Mouse (Mus musculus) embryonic facial prominence, embryonic 13.5 days (tissue): ENCODE results near the gene Rpl39l. TPM values are rescaled to one million over a fixed set of nuclear protein-coding genes. Genes with fewer than 3 reads are reported as not detected.
"Not testable (repeated sequence)": the region's sequence is repeated elsewhere in the genome, so short reads cannot be mapped to it uniquely, and the experiment has no call there.

Source experiments
- ATAC-seq: fragments of 200-750 bp; cut with Nextera tagmentation; 2 replicates; pipeline ENCODE4 v1.8.0; 2017; ENCODE audit warnings: low read depth; ENCODE audit not compliant: insufficient number of reproducible peaks, insufficient read depth, low FRiP score, low TSS enrichment
- H3K27ac ChIP-seq: fragments of 300-500 bp; sonication (generic); 2 replicates; pipeline ENCODE4 v1.5.1; 2015; ENCODE audit warnings: moderate library complexity, mild to moderate bottlenecking, inconsistent platforms
- H3K27me3 ChIP-seq: fragments of 300-500 bp; sonication (generic); 2 replicates; pipeline ENCODE4 v1.6.1; 2015; ENCODE audit warnings: mild to moderate bottlenecking, inconsistent platforms
- H3K36me3 ChIP-seq: fragments of 300-500 bp; sonication (generic); 2 replicates; pipeline ENCODE4 v1.6.1; 2015; ENCODE audit warnings: mild to moderate bottlenecking, inconsistent platforms
- H3K4me1 ChIP-seq: fragments of 300-500 bp; sonication (generic); 2 replicates; pipeline ENCODE4 v1.6.1; 2015; ENCODE audit warnings: inconsistent platforms
- H3K4me2 ChIP-seq: fragments of 300-500 bp; sonication (generic); 2 replicates; pipeline ENCODE4 v1.6.1; 2015; ENCODE audit warnings: moderate library complexity, mild to moderate bottlenecking, inconsistent platforms
- H3K4me3 ChIP-seq: fragments of 300-500 bp; sonication (generic); 2 replicates; pipeline ENCODE4 v1.5.1; 2015; ENCODE audit warnings: mild to moderate bottlenecking, inconsistent platforms
- H3K9ac ChIP-seq: fragments of 300-500 bp; sonication (generic); 2 replicates; pipeline ENCODE4 v1.6.1; 2015; ENCODE audit warnings: mild to moderate bottlenecking, inconsistent platforms
- H3K9me3 ChIP-seq: fragments of 300-500 bp; sonication (generic); 2 replicates; pipeline ENCODE4 v1.6.1; 2016; ENCODE audit warnings: inconsistent platforms
- WGBS: fragments of 180-500 bp; shearing (Covaris S2); methylation state at CpG from one replicate; pipeline ENCODE4 v1.1.7; 2015; ENCODE audit warnings: mixed read lengths; 5-methylcytosine and 5-hydroxymethylcytosine counted together
- polyA plus RNA-seq: library from polyadenylated mRNA; unstranded; fragments of >200 nt; fragmentation: Nextera tagmentation; extraction: Ambion mirVana; gene quantifications from 2 replicates; pipeline ENCODE4 v1.2.1, GENCODE M21; 2015

Rpl39l gene
- polyA plus RNA-seq, 1 experiment from 2014 or later = 4.7 TPM

DNA sequence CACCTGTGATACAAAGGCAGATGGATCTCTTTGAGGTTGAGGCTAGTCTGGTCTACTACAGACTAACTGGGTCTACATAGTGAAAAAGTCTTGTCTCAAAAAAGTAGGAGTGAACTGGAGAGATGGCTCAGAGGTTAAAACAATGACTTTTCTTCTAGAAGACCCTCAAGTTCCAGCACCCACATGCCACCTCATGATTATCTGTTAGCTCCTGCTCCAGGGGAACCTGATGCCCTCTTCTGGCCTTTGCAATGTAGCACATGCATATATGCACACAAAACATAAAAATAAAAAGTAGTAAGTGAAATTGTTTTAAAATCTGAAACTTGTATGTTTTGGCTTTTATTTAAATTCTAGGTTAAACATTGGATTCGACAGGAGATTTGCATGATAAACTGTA lies 38.8 kb downstream of the Rpl39l start:
- Histone ChIP-seq H3K27ac (no peak overlapping the region), H3K36me3 (no peaks in the 10 kb centered on the region), H3K9ac (no peak overlapping the region), H3K4me3 (no peak overlapping the region), H3K27me3 (no peaks in the 10 kb centered on the region), H3K9me3 (no peaks in the 10 kb centered on the region), H3K4me2 (no peak overlapping the region), H3K4me1 (no peaks in the 10 kb centered on the region)
- 85% methylated on average over 1 of the region's 1 CpGs for WGBS
- ATAC-seq = no peak

DNA sequence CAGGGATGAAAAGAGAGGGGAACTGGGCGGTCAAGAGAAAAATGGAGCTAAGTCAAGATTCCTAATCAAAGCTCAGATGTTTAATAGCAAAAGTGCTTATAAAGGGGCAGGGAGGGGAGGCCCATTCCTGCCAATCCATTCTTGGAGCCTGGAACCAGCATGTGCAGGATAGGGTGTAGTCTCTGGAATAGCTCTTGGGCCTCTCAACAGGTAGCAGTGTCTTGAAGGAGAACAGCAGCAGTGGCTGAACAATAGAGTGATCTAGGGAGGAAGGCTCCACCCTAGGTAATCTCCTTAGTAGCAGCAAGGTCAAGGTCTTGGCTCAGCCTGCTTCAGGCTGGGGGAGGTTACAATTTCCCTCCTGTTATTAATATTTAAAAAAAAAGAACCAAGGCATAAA lies 46.3 kb downstream of the Rpl39l start:
- 92% methylated on average over 1 of the region's 1 CpGs for WGBS
- H3K4me1 ChIP-seq, H3K36me3 ChIP-seq, H3K27ac ChIP-seq, H3K4me2 ChIP-seq, H3K9me3 ChIP-seq, H3K4me3 ChIP-seq, H3K27me3 ChIP-seq, H3K9ac ChIP-seq, ATAC-seq: not testable (repeated sequence)

DNA sequence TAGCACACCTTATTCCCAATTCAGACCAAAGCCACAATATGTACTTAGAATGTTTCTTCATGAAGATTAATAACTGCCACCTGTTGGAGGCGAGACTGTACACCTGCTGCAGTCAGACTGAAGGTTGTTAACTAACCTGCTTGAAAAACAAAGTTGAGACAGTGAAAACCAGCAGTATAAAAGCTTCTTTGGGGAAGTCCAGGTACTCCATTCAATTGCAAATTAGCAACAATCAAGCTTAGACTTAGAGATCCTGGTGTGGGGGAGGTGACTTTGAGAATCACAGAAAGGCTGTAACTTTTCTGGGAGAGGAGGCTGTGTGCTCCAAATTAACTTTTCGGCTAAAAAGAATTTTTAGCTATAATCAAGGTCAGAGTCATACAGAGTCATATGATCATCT lies 47.0 kb downstream of the Rpl39l start:
- WGBS = 79% methylated on average over 2 of the region's 2 CpGs
- not testable (repeated sequence) for H3K4me2 ChIP-seq, H3K9ac ChIP-seq, ATAC-seq, H3K36me3 ChIP-seq, H3K27me3 ChIP-seq, H3K27ac ChIP-seq, H3K4me1 ChIP-seq, H3K9me3 ChIP-seq, H3K4me3 ChIP-seq

Other genes with a start within 250 kb of the Rpl39l start
- gene Grin2a, start 174.7 kb upstream of the Rpl39l start, polyA plus RNA-seq = 0.81 and 1.3 TPM in 2 replicates
- 1.6 TPM in 2 replicates for gene Atf7ip2, start 22.5 kb downstream of the Rpl39l start, polyA plus RNA-seq
- gene Emp2, start 143.7 kb downstream of the Rpl39l start, polyA plus RNA-seq = 30.7 and 32.6 TPM in 2 replicates
- gene Tekt5, start 225.3 kb downstream of the Rpl39l start, polyA plus RNA-seq = 0.80 and 1.00 TPM in 2 replicates
- 63.6 and 66.4 TPM in 2 replicates for gene Nubp1, start 241.7 kb downstream of the Rpl39l start, polyA plus RNA-seq